Mouse (Mus musculus) neural tube, embryonic 13.5 days (tissue): Measurements from ENCODE around the gene Olfr699. TPM values are rescaled to one million over a fixed set of nuclear protein-coding genes. Genes with fewer than 3 reads are reported as not detected.

Experiments
- polyA plus RNA-seq: library from polyadenylated mRNA; unstranded; fragments of >200 nt; fragmentation: Nextera tagmentation; extraction: Ambion mirVana; gene quantifications from 2 replicates; pipeline ENCODE4 v1.2.1, GENCODE M21; 2015

Gene Olfr699
- polyA plus RNA-seq, 1 experiment from 2014 or later: not detected

Other genes with a start within 250 kb of the Olfr699 start
- gene Olfr693, start 112.6 kb downstream of the Olfr699 start, polyA plus RNA-seq: not detected in 2 replicates
- not detected in 2 replicates for gene Olfr694, start 101.4 kb downstream of the Olfr699 start, polyA plus RNA-seq
- gene Olfr695, start 76.8 kb downstream of the Olfr699 start, polyA plus RNA-seq: not detected in 2 replicates
- gene Olfr697, start 50.8 kb downstream of the Olfr699 start, polyA plus RNA-seq: not detected in 2 replicates
- not detected in 2 replicates for gene Olfr698, start 37.8 kb downstream of the Olfr699 start, polyA plus RNA-seq
- not detected in 2 replicates for gene Olfr700, start 15.6 kb upstream of the Olfr699 start, polyA plus RNA-seq
- not detected in 2 replicates for gene Olfr701, start 20.9 kb upstream of the Olfr699 start, polyA plus RNA-seq
- not detected in 2 replicates for gene Olfr702, start 40.7 kb upstream of the Olfr699 start, polyA plus RNA-seq
- gene Olfr703, start 50.2 kb upstream of the Olfr699 start, polyA plus RNA-seq: not detected in 2 replicates
- gene Olfr704, start 70.0 kb upstream of the Olfr699 start, polyA plus RNA-seq: not detected in 2 replicates
- gene Olfr705, start 83.7 kb upstream of the Olfr699 start, polyA plus RNA-seq: not detected in 2 replicates
- not detected in 2 replicates for gene Olfr706, start 95.0 kb upstream of the Olfr699 start, polyA plus RNA-seq
- gene Olfr707, start 108.0 kb upstream of the Olfr699 start, polyA plus RNA-seq: not detected in 2 replicates
- gene Olfr1532-ps1, start 114.8 kb upstream of the Olfr699 start, polyA plus RNA-seq: not detected in 2 replicates
- gene Olfr709-ps1, start 139.0 kb upstream of the Olfr699 start, polyA plus RNA-seq: not detected in 2 replicates
- gene Olfr710, start 155.1 kb upstream of the Olfr699 start, polyA plus RNA-seq: not detected in 2 replicates
- not detected in 2 replicates for gene Olfr6, start 170.7 kb upstream of the Olfr699 start, polyA plus RNA-seq
- gene Olfr711, start 182.3 kb upstream of the Olfr699 start, polyA plus RNA-seq: not detected in 2 replicates
- gene Olfr2, start 212.9 kb upstream of the Olfr699 start, polyA plus RNA-seq: not detected in 2 replicates
- gene Olfr713, start 238.0 kb upstream of the Olfr699 start, polyA plus RNA-seq: not detected in 2 replicates